Mouse (Mus musculus): ENCODE measurements at regions not wholly inside any gene's neighbourhood (a gene's known extent, or its start where the extent isn't known, plus 50 kb on each side); places are given as distances from the start of the nearest gene placed in this dataset.

- TF ChIP-seq POLR2A (IDR thresholded peaks at IDR 0.05; ENCODE audit: borderline replicate concordance, insufficient read depth, low read length): no peak
- no peak for TF ChIP-seq CTCF (IDR thresholded peaks at IDR 0.05; ENCODE audit: borderline replicate concordance, insufficient read depth, low read depth, low read length)
- WGBS: 25% methylated on average over 1 of the region's 1 CpGs
- no peaks in the 10 kb centered on the region for H3K4me1 ChIP-seq (ENCODE audit: control insufficient read depth, insufficient read depth, low read length)
Observed at GRCm38 (mm10) chr14:110276192-110276591, 478.8 kb downstream of the Slitrk6 start.

GRCm38 (mm10) chr14:110271270-110271669 is 483.7 kb downstream of the Slitrk6 start:
- TF ChIP-seq POLR2A (IDR thresholded peaks at IDR 0.05; ENCODE audit: borderline replicate concordance, insufficient read depth, low read length): no peak
- no peak for TF ChIP-seq CTCF (IDR thresholded peaks at IDR 0.05; ENCODE audit: borderline replicate concordance, insufficient read depth, low read depth, low read length)
- WGBS: 42% methylated on average over 2 of the region's 2 CpGs

More at GRCm38 (mm10) chr14:110276192-110276591, 478.8 kb downstream of the Slitrk6 start:
- Histone ChIP-seq H3K27me3 (ENCODE audit: control insufficient read depth, insufficient read depth, low read length) (no peaks in the 10 kb centered on the region), H3K27ac (ENCODE audit: insufficient read depth, low read length) (no peak overlapping the region), H3K4me3 (replicated peaks; ENCODE audit: insufficient read depth, low read depth, low read length) (no peak overlapping the region)
- DNase-seq: no peak

GRCm38 (mm10) chr14:110244466-110244865 is 510.5 kb downstream of the Slitrk6 start:
- TF ChIP-seq CTCF (IDR thresholded peaks at IDR 0.05; ENCODE audit: borderline replicate concordance, insufficient read depth, low read depth, low read length) (no peak), POLR2A (IDR thresholded peaks at IDR 0.05; ENCODE audit: borderline replicate concordance, insufficient read depth, low read length) (no peak)
- Histone ChIP-seq H3K27me3 (ENCODE audit: control insufficient read depth, insufficient read depth, low read length) (no peaks in the 10 kb centered on the region), H3K4me1 (ENCODE audit: control insufficient read depth, insufficient read depth, low read length) (no peaks in the 10 kb centered on the region), H3K4me3 (replicated peaks; ENCODE audit: insufficient read depth, low read depth, low read length) (no peak overlapping the region), H3K27ac (ENCODE audit: insufficient read depth, low read length) (no peak overlapping the region)
- peak in 1 of 2 experiments; percentile 5 for DNase-seq
- WGBS: 13% methylated on average over 1 of the region's 1 CpGs

More at GRCm38 (mm10) chr14:110271270-110271669, 483.7 kb downstream of the Slitrk6 start:
- Histone ChIP-seq H3K27me3 (ENCODE audit: control insufficient read depth, insufficient read depth, low read length) (no peaks in the 10 kb centered on the region), H3K4me3 (replicated peaks; ENCODE audit: insufficient read depth, low read depth, low read length) (no peak overlapping the region), H3K27ac (ENCODE audit: insufficient read depth, low read length) (no peak overlapping the region), H3K4me1 (ENCODE audit: control insufficient read depth, insufficient read depth, low read length) (no peaks in the 10 kb centered on the region)
- DNase-seq: no peak

- H3K27ac ChIP-seq (ENCODE audit: insufficient read depth, low read length): no peak overlapping the region
- no peaks in the 10 kb centered on the region for H3K27me3 ChIP-seq (ENCODE audit: control insufficient read depth, insufficient read depth, low read length)
- no peak overlapping the region for H3K4me3 ChIP-seq (replicated peaks; ENCODE audit: insufficient read depth, low read depth, low read length)
- no peak for DNase-seq
- WGBS: 92% methylated on average over 2 of the region's 2 CpGs
- TF ChIP-seq POLR2A (IDR thresholded peaks at IDR 0.05; ENCODE audit: borderline replicate concordance, insufficient read depth, low read length) (no peak), CTCF (IDR thresholded peaks at IDR 0.05; ENCODE audit: borderline replicate concordance, insufficient read depth, low read depth, low read length) (no peak)
- no peaks in the 10 kb centered on the region for H3K4me1 ChIP-seq (ENCODE audit: control insufficient read depth, insufficient read depth, low read length)
Observed at GRCm38 (mm10) chr14:110243549-110243948, 511.4 kb downstream of the Slitrk6 start.

- no peak for DNase-seq
- H3K4me1 ChIP-seq (ENCODE audit: control insufficient read depth, insufficient read depth, low read length): no peaks in the 10 kb centered on the region
- TF ChIP-seq POLR2A (IDR thresholded peaks at IDR 0.05; ENCODE audit: borderline replicate concordance, insufficient read depth, low read length) (no peak), CTCF (IDR thresholded peaks at IDR 0.05; ENCODE audit: borderline replicate concordance, insufficient read depth, low read depth, low read length) (no peak)
- 51% methylated on average over 2 of the region's 2 CpGs for WGBS
- no peak overlapping the region for H3K27ac ChIP-seq (ENCODE audit: insufficient read depth, low read length)
- H3K27me3 ChIP-seq (ENCODE audit: control insufficient read depth, insufficient read depth, low read length): no peaks in the 10 kb centered on the region
- no peak overlapping the region for H3K4me3 ChIP-seq (replicated peaks; ENCODE audit: insufficient read depth, low read depth, low read length)
Observed at GRCm38 (mm10) chr14:110238800-110239199, 516.1 kb downstream of the Slitrk6 start.

- Histone ChIP-seq H3K27me3 (ENCODE audit: control insufficient read depth, insufficient read depth, low read length) (no peaks in the 10 kb centered on the region), H3K27ac (ENCODE audit: insufficient read depth, low read length) (no peak overlapping the region), H3K4me1 (ENCODE audit: control insufficient read depth, insufficient read depth, low read length) (no peaks in the 10 kb centered on the region), H3K4me3 (replicated peaks; ENCODE audit: insufficient read depth, low read depth, low read length) (no peak overlapping the region)
- no peak for TF ChIP-seq POLR2A (IDR thresholded peaks at IDR 0.05; ENCODE audit: borderline replicate concordance, insufficient read depth, low read length)
- no peak for TF ChIP-seq CTCF (IDR thresholded peaks at IDR 0.05; ENCODE audit: borderline replicate concordance, insufficient read depth, low read depth, low read length)
- no peak for DNase-seq
- 74% methylated on average over 6 of the region's 6 CpGs for WGBS
Observed at GRCm38 (mm10) chr14:110224678-110225446, 530.1 kb downstream of the Slitrk6 start.

GRCm38 (mm10) chr14:110190987-110191607 is 563.9 kb downstream of the Slitrk6 start:
- DNase-seq: no peak
- no peak for TF ChIP-seq POLR2A (IDR thresholded peaks at IDR 0.05; ENCODE audit: borderline replicate concordance, insufficient read depth, low read length)
- no peak for TF ChIP-seq CTCF (IDR thresholded peaks at IDR 0.05; ENCODE audit: borderline replicate concordance, insufficient read depth, low read depth, low read length)
- Histone ChIP-seq H3K27ac (ENCODE audit: insufficient read depth, low read length) (no peak overlapping the region), H3K4me1 (ENCODE audit: control insufficient read depth, insufficient read depth, low read length) (no peaks in the 10 kb centered on the region), H3K27me3 (ENCODE audit: control insufficient read depth, insufficient read depth, low read length) (no peaks in the 10 kb centered on the region), H3K4me3 (replicated peaks; ENCODE audit: insufficient read depth, low read depth, low read length) (no peak overlapping the region)
- WGBS: 79% methylated on average over 2 of the region's 2 CpGs

GRCm38 (mm10) chr14:110190471-110190870 is 564.5 kb downstream of the Slitrk6 start:
- H3K4me3 ChIP-seq (replicated peaks; ENCODE audit: insufficient read depth, low read depth, low read length): no peak overlapping the region
- H3K4me1 ChIP-seq (ENCODE audit: control insufficient read depth, insufficient read depth, low read length): no peaks in the 10 kb centered on the region
- H3K27me3 ChIP-seq (ENCODE audit: control insufficient read depth, insufficient read depth, low read length): no peaks in the 10 kb centered on the region
- no peak for DNase-seq
- no peak overlapping the region for H3K27ac ChIP-seq (ENCODE audit: insufficient read depth, low read length)
- 76% methylated on average over 3 of the region's 3 CpGs for WGBS
- TF ChIP-seq POLR2A (IDR thresholded peaks at IDR 0.05; ENCODE audit: borderline replicate concordance, insufficient read depth, low read length) (no peak), CTCF (IDR thresholded peaks at IDR 0.05; ENCODE audit: borderline replicate concordance, insufficient read depth, low read depth, low read length) (no peak)
